Mouse (Mus musculus) MEL (cell line): Measurements from ENCODE around the gene Ctu2. TPM values are rescaled to one million over a fixed set of nuclear protein-coding genes. Genes with fewer than 3 reads are reported as not detected.

Source experiments
- DNase-seq: peaks from one replicate; pipeline ENCODE4 v3.0.0; 2011; ENCODE audit warnings: low read depth, low spot score
- H3K27ac ChIP-seq: 2 replicates; pipeline ENCODE4 v1.5.1; 2012; ENCODE audit warnings: low read depth, mild to moderate bottlenecking, control low read depth, low read length, moderate library complexity; ENCODE audit not compliant: control insufficient read depth
- H3K27me3 ChIP-seq, 2 experiments: fragments of 150-350 bp in 1 of 2; sonication (generic) in 1 of 2; 2 replicates each; pipeline ENCODE4 v1.6.1; 2012; ENCODE audit warnings: low read length in 2 of 2, mild to moderate bottlenecking in 2 of 2, improper control_type of control experiment in 1 of 2, moderate library complexity in 1 of 2; ENCODE audit not compliant: insufficient read depth in 2 of 2, control insufficient read depth in 1 of 2
- H3K36me3 ChIP-seq, 2 experiments: 2 replicates each; pipeline ENCODE4 v1.6.1; 2012 to 2014; ENCODE audit warnings: low read length in 2 of 2, improper control_type of control experiment in 1 of 2, inconsistent platforms in 1 of 2, mild to moderate bottlenecking in 1 of 2; ENCODE audit not compliant: insufficient read depth in 2 of 2, control insufficient read depth in 1 of 2
- H3K4me1 ChIP-seq, 2 experiments: fragments of 150-350 bp in 1 of 2; sonication (generic) in 1 of 2; 2 replicates each; pipeline ENCODE4 v1.6.1; 2012; ENCODE audit warnings: low read length in 2 of 2, improper control_type of control experiment in 1 of 2, mild to moderate bottlenecking in 1 of 2; ENCODE audit not compliant: insufficient read depth in 2 of 2, control insufficient read depth in 1 of 2
- H3K4me3 ChIP-seq, 2 experiments: fragments of 150-350 bp in 1 of 2; sonication (generic) in 1 of 2; 2 replicates each; pipeline ENCODE4 v1.5.1; 2012; ENCODE audit warnings: low read depth in 2 of 2, low read length in 2 of 2, mild to moderate bottlenecking in 2 of 2, moderate library complexity in 2 of 2, control low read depth in 1 of 2, improper control_type of control experiment in 1 of 2; ENCODE audit not compliant: control insufficient read depth in 1 of 2, insufficient read depth in 1 of 2
- H3K79me2 ChIP-seq: 2 replicates; pipeline ENCODE4 v1.6.1; 2012; ENCODE audit warnings: mild to moderate bottlenecking, low read length, moderate library complexity; ENCODE audit not compliant: control insufficient read depth, poor library complexity, insufficient read depth
- H3K9ac ChIP-seq: 2 replicates; pipeline ENCODE4 v1.6.1; 2012; ENCODE audit warnings: low read depth, mild to moderate bottlenecking, control low read depth, low read length, moderate library complexity; ENCODE audit not compliant: control insufficient read depth, poor library complexity, severe bottlenecking
- H3K9me3 ChIP-seq: fragments of 150-350 bp; sonication (generic); replicated peaks from 2 replicates; pipeline ENCODE4 v1.6.1; 2012; ENCODE audit warnings: mild to moderate bottlenecking, low read length, improper control_type of control experiment, moderate library complexity; ENCODE audit not compliant: insufficient read depth
- BHLHE40 ChIP-seq: IDR thresholded peaks from 2 replicates; pipeline ENCODE4 v1.6.1; 2012; ENCODE audit warnings: low read depth, mild to moderate bottlenecking, inconsistent platforms, low read length, improper control_type of control experiment, borderline replicate concordance
- CHD1 ChIP-seq: IDR thresholded peaks from 2 replicates; pipeline ENCODE4 v1.6.1; 2012; ENCODE audit warnings: low read depth, mild to moderate bottlenecking, inconsistent platforms, low read length, improper control_type of control experiment
- CHD2 ChIP-seq: IDR thresholded peaks from 2 replicates; pipeline ENCODE4 v1.6.1; 2011; ENCODE audit warnings: low read length, improper control_type of control experiment
- CTCF ChIP-seq, 3 experiments: IDR thresholded peaks in 2 of 3; conservative IDR thresholded peaks in 1 of 3; 2 replicates each; pipeline ENCODE4 v1.5.1; 2011 to 2012; ENCODE audit warnings: low read length in 3 of 3, low read depth in 2 of 3, mild to moderate bottlenecking in 2 of 3, improper control_type of control experiment in 1 of 3, inconsistent platforms in 1 of 3, mixed read lengths in 1 of 3, moderate library complexity in 1 of 3; ENCODE audit not compliant: control insufficient read depth in 1 of 3, insufficient read depth in 1 of 3, poor library complexity in 1 of 3, severe bottlenecking in 1 of 3
- E2F4 ChIP-seq: IDR thresholded peaks from 2 replicates; pipeline ENCODE4 v1.6.1; 2011; ENCODE audit warnings: low read depth, low read length, improper control_type of control experiment, borderline replicate concordance
- ELF1 ChIP-seq: IDR thresholded peaks from 2 replicates; pipeline ENCODE4 v1.6.1; 2014; ENCODE audit warnings: low read depth, mild to moderate bottlenecking, inconsistent platforms, low read length, improper control_type of control experiment, moderate library complexity
- EP300 ChIP-seq, 2 experiments: IDR thresholded peaks; 2 replicates each; pipeline ENCODE4 v1.6.1; 2011; ENCODE audit warnings: improper control_type of control experiment in 2 of 2, low read length in 2 of 2, low read depth in 1 of 2, mild to moderate bottlenecking in 1 of 2
- GABPA ChIP-seq: IDR thresholded peaks from 2 replicates; pipeline ENCODE4 v1.6.1; 2012; ENCODE audit warnings: low read depth, mild to moderate bottlenecking, inconsistent platforms, low read length, improper control_type of control experiment, moderate library complexity
- GATA1 ChIP-seq: IDR thresholded peaks from 2 replicates; pipeline ENCODE4 v1.6.1; 2011; ENCODE audit warnings: low read depth, low read length, improper control_type of control experiment
- HCFC1 ChIP-seq: IDR thresholded peaks from 2 replicates; pipeline ENCODE4 v1.6.1; 2012; ENCODE audit warnings: low read depth, mild to moderate bottlenecking, inconsistent platforms, low read length, improper control_type of control experiment, moderate library complexity
- JUND ChIP-seq: IDR thresholded peaks from 2 replicates; pipeline ENCODE4 v1.6.1; 2011; ENCODE audit warnings: low read depth, mild to moderate bottlenecking, improper control_type of control experiment, low read length
- MAX ChIP-seq: IDR thresholded peaks from 2 replicates; pipeline ENCODE4 v1.6.1; 2011; ENCODE audit warnings: low read length, improper control_type of control experiment
- MEF2A ChIP-seq: IDR thresholded peaks from 2 replicates; pipeline ENCODE4 v1.6.1; 2014; ENCODE audit warnings: low read depth, mild to moderate bottlenecking, inconsistent platforms, low read length, improper control_type of control experiment; ENCODE audit not compliant: poor library complexity, insufficient replicate concordance, severe bottlenecking; ENCODE audit errors: extremely low read depth
- MXI1 ChIP-seq: IDR thresholded peaks from 2 replicates; pipeline ENCODE4 v1.6.1; 2011; ENCODE audit warnings: mild to moderate bottlenecking, low read depth, low read length, improper control_type of control experiment
- MYB ChIP-seq: IDR thresholded peaks from 2 replicates; pipeline ENCODE4 v1.6.1; 2011; ENCODE audit warnings: mild to moderate bottlenecking, low read depth, low read length, improper control_type of control experiment
- NELFE ChIP-seq: IDR thresholded peaks from 2 replicates; pipeline ENCODE4 v1.6.1; 2011; ENCODE audit warnings: low read depth, low read length, improper control_type of control experiment
- NRF1 ChIP-seq: IDR thresholded peaks from 2 replicates; pipeline ENCODE4 v1.6.1; 2014; ENCODE audit warnings: low read depth, mild to moderate bottlenecking, inconsistent platforms, low read length, improper control_type of control experiment, moderate library complexity; ENCODE audit not compliant: poor library complexity, insufficient read depth, severe bottlenecking
- POLR2A ChIP-seq, 2 experiments: IDR thresholded peaks; 2 replicates each; pipeline ENCODE4 v1.6.1; 2011 to 2012; ENCODE audit warnings: low read length in 2 of 2, mild to moderate bottlenecking in 2 of 2, control low read depth in 1 of 2, improper control_type of control experiment in 1 of 2, low read depth in 1 of 2, moderate library complexity in 1 of 2; ENCODE audit not compliant: control insufficient read depth in 1 of 2, insufficient read depth in 1 of 2, poor library complexity in 1 of 2
- RAD21 ChIP-seq: IDR thresholded peaks from 2 replicates; pipeline ENCODE4 v1.6.1; 2011; ENCODE audit warnings: mild to moderate bottlenecking, low read depth, low read length, improper control_type of control experiment
- RCOR1 ChIP-seq: IDR thresholded peaks from 2 replicates; pipeline ENCODE4 v1.6.1; 2012; ENCODE audit warnings: low read depth, mild to moderate bottlenecking, inconsistent platforms, low read length, improper control_type of control experiment
- SIN3A ChIP-seq: IDR thresholded peaks from 2 replicates; pipeline ENCODE4 v1.6.1; 2012; ENCODE audit warnings: low read length, improper control_type of control experiment, inconsistent platforms
- SMC3 ChIP-seq: IDR thresholded peaks from 2 replicates; pipeline ENCODE4 v1.6.1; 2011; ENCODE audit warnings: low read depth, low read length, improper control_type of control experiment
- TAL1 ChIP-seq: IDR thresholded peaks from 2 replicates; pipeline ENCODE4 v1.6.1; 2012; ENCODE audit warnings: mild to moderate bottlenecking, inconsistent platforms, low read length, moderate library complexity, mixed read lengths
- TBP ChIP-seq: IDR thresholded peaks from 2 replicates; pipeline ENCODE4 v1.8.0; 2011; ENCODE audit warnings: low read depth, low read length, improper control_type of control experiment
- TCF12 ChIP-seq: IDR thresholded peaks from 2 replicates; pipeline ENCODE4 v1.6.1; 2014; ENCODE audit warnings: low read depth, mild to moderate bottlenecking, inconsistent platforms, low read length, improper control_type of control experiment, moderate library complexity
- UBTF ChIP-seq: IDR thresholded peaks from 2 replicates; pipeline ENCODE4 v1.6.1; 2012; ENCODE audit warnings: low read depth, mild to moderate bottlenecking, inconsistent platforms, low read length, improper control_type of control experiment, moderate library complexity, borderline replicate concordance; ENCODE audit not compliant: insufficient read depth
- USF1 ChIP-seq: IDR thresholded peaks from 2 replicates; pipeline ENCODE4 v1.6.1; 2014; ENCODE audit warnings: low read depth, mild to moderate bottlenecking, inconsistent platforms, low read length, improper control_type of control experiment, moderate library complexity
- ZC3H11A ChIP-seq: IDR thresholded peaks from 2 replicates; pipeline ENCODE4 v1.6.1; 2012; ENCODE audit warnings: low read depth, mild to moderate bottlenecking, inconsistent platforms, low read length, improper control_type of control experiment
- ZKSCAN1 ChIP-seq: IDR thresholded peaks from 2 replicates; pipeline ENCODE4 v1.6.1; 2012; ENCODE audit warnings: low read depth, mild to moderate bottlenecking, inconsistent platforms, low read length, improper control_type of control experiment, moderate library complexity
- ZMIZ1 ChIP-seq: IDR thresholded peaks from 2 replicates; pipeline ENCODE4 v1.6.1; 2012; ENCODE audit warnings: low read depth, mild to moderate bottlenecking, inconsistent platforms, low read length, improper control_type of control experiment, moderate library complexity
- polyA plus RNA-seq, 2 experiments: library from polyadenylated mRNA; stranded (reverse) in 1 of 2; unstranded in 1 of 2; fragments of >175 nt in 1 of 2; fragments of >200 nt in 1 of 2; gene quantifications; 2 replicates each; pipeline versions ENCODE4 v1.2.1 to v1.2.4; 2012; ENCODE audit warnings: low replicate concordance in 2 of 2, low read depth in 1 of 2; ENCODE audit not compliant: insufficient read length in 2 of 2, insufficient read depth in 1 of 2, missing spikeins in 1 of 2
- total RNA-seq: library from RNA; depleted of rRNA; stranded (reverse); fragments of 300-350 nt; gene quantifications from 2 replicates; pipeline ENCODE4 v1.2.3, GENCODE M21; 2012

Ctu2 gene
- total and polyA plus RNA-seq, 3 experiments = 44.0 to 57.4 TPM; not detected in 1

DNA sequence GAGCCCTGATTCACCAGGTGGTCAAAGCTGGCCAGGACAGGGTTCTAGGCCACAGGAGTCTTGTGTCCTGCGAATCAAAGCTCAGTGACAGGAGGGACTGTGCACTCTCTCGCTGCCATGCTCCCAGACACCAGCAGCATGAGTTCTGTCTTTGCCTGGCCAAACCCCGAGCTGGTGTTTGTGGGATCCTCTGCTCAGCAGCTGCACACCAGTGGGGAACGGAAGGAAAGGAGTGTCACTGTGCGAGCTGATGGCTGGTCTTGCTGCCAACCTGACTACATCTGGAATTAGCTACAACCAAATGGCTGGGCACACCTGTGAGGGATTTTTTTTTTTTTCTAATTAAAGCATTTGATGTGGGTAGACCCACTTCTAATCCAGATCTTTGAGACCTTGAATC, 5.3 kb upstream of the Ctu2 start:
- peak; percentile 10 for DNase-seq
- Histone ChIP-seq H3K27me3 (no peaks in the 10 kb centered on the region), H3K9me3 (no peaks in the 10 kb centered on the region), H3K4me3 (no peak overlapping the region), H3K36me3 (peaks cover 0 to 13% of the 10 kb centered on the region in 2 experiments; a peak in 3 of 4 replicates), H3K9ac (no peak overlapping the region), H3K79me2 (peaks cover 10% of the 10 kb centered on the region), H3K4me1 (peaks cover 6 to 19% of the 10 kb centered on the region in 2 experiments), H3K27ac (no peak overlapping the region)
- TF ChIP-seq SIN3A = no peak
- TF ChIP-seq NELFE = no peak
- TF ChIP-seq MAX = no peak
- TF ChIP-seq MYB = no peak
- TF ChIP-seq CHD1 = no peak
- no peak for TF ChIP-seq TCF12
- no peak for TF ChIP-seq SMC3
- no peak for TF ChIP-seq MXI1
- TF ChIP-seq, all 39 proteins: peak for 0

DNA sequence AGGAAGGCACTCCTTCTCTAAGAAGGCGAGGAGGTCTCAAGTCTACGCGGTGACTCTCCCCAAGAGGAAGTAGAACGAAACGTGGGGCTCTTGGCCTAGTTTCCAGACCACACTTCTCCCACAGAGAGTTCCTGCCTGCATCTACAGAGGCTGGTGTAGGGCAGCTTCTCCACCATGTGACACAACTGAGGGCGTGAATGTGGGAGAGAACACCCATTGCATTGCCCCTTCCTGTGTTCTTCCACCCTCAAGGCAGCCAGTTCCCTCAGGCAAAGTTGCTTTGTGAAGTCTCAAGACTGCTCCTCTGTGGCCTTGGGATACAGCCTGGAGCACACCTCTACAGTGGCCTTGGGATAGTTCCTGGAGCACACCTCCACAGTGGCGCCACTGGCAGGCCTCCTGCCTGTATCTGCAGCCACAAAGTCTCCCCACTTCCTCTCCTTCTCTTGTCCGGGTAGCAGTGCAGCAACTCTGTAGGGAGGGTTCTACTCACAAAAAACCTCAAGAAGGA, 2.0 kb upstream of the Ctu2 start:
- peaks cover 0 to 13% of the 10 kb centered on the region in 2 experiments; a peak in 3 of 4 replicates for H3K36me3 ChIP-seq
- no peaks in the 10 kb centered on the region for H3K9me3 ChIP-seq
- H3K4me3 ChIP-seq = 0 out of 4 replicates have a peak overlapping the region, but pooled peaks of 1 of the 2 experiments have one; percentile 0
- peak overlapping the region; percentile 69 for H3K27ac ChIP-seq
- peaks cover 6 to 19% of the 10 kb centered on the region in 2 experiments for H3K4me1 ChIP-seq
- H3K27me3 ChIP-seq = no peaks in the 10 kb centered on the region
- H3K9ac ChIP-seq = peak overlapping the region; percentile 92
- H3K79me2 ChIP-seq = peaks cover 21% of the 10 kb centered on the region
- DNase-seq = peak; percentile 80
- TF ChIP-seq NRF1 (no peak), ZKSCAN1 (no peak), MXI1 (peak; percentile 57), EP300 (IDR thresholded peaks at IDR 0.05; ENCODE audit: low read depth in 1 of 2, low read length in 2 of 2) (no peak; a peak in 1 of 4 replicates), TBP (no peak), MEF2A (no peak), MYB (no peak), MAX (peak; percentile 37; the same call in 1 of the 2 replicates), GABPA (no peak), CHD2 (no peak), RCOR1 (no peak), BHLHE40 (no peak), UBTF (no peak), CTCF (IDR thresholded peaks at IDR 0.05 in 2 of 3, conservative IDR thresholded peaks at IDR 0.05 in 1 of 3; ENCODE audit: control insufficient read depth in 1 of 3, insufficient read depth in 1 of 3, low read depth in 2 of 3, low read length in 3 of 3, poor library complexity in 1 of 3, severe bottlenecking in 1 of 3) (no peak), HCFC1 (no peak), ELF1 (no peak), CHD1 (no peak), USF1 (peak; percentile 75), SIN3A (peak; percentile 47), ZMIZ1 (no peak), ZC3H11A (no peak), GATA1 (no peak), JUND (no peak), NELFE (no peak), RAD21 (no peak), SMC3 (no peak), TAL1 (no peak), E2F4 (no peak), POLR2A (IDR thresholded peaks at IDR 0.05; ENCODE audit: control insufficient read depth in 1 of 2, insufficient read depth in 1 of 2, low read depth in 1 of 2, low read length in 2 of 2, poor library complexity in 1 of 2) (peak; percentile 24 to 34; a peak in 1 of 4 replicates)
